Mouse (Mus musculus): Measurements from ENCODE around the gene Vwa5b1.

Gene Vwa5b1

DNA sequence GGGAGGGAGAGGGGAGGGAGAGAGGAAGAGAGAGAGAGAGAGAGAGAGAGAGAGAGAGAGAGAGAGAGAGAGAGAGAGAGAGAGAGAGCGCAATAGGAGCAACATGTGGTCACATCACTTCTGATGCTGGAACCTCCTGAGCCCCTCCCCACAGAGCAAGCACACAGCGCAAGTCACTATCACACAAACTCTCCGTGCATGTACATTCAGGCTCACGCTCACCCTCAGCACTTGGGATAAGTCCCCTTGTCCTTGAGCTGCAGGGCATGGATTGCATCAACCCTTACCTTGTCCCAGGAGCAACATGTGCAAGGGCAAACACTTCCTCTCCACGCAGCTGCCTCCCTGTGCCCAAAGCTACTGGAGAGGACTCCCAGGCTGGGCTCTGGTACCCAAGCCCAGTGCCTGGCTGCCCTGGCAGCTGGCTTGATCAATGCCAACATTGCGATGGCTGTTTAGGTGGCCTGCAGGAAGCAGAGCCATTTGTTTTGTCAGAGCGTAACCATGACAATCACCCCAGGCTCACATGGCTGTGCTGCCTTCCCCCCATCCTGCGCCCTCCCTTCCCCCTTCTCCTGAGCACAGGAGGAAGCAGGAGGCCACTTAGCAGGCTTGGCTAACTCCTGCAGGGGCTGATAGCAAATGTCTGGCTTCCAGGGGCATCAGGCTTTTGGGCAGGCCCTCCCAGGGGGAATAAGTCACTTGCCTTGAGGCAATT, at the start of gene Vwa5b1:
Gene Vwa5b1 (minus strand): TSS at position 457 of the 718 bp plus-strand sequence.
- DNase-seq = no peak

DNA sequence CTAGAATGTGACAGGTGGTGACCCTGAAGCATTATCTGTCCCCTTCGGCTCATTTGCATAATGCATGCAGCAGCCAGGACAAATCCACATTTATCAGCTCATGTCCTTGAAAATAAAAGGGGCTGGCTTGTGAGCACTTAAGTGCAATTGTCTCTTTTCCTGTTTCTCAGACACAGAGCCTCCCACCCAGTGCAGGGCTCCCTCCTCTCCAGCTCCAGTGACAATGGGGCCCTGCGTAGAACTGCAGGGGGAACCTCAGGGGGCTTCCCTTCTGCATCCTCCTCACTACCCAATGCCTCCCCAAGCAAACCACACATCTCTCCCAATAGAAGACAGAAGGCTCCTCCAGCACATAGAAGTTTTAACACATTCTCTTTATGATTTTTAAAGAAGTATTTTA, 47.1 kb upstream of the Vwa5b1 start:
- DNase-seq = no peak

DNA sequence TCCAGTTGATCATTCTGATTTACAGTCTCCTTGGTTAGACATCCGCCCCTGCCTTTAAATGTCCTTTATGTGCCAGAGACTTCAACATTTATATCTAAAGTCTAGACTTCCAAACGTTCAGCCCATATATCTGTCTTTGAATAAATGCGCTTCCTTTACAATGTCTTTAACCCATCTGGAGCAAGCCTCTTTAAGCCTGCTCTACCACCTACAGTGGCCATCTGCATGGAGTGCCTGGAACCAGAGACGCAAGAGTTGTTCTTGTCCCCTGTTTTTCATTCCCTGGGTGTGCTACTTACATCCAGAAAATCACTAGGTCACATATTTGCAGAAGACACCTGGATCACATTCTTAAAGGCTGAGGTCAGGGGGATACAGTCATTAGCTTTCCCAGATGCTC, 44.4 kb upstream of the Vwa5b1 start:
- no peak for DNase-seq

DNA sequence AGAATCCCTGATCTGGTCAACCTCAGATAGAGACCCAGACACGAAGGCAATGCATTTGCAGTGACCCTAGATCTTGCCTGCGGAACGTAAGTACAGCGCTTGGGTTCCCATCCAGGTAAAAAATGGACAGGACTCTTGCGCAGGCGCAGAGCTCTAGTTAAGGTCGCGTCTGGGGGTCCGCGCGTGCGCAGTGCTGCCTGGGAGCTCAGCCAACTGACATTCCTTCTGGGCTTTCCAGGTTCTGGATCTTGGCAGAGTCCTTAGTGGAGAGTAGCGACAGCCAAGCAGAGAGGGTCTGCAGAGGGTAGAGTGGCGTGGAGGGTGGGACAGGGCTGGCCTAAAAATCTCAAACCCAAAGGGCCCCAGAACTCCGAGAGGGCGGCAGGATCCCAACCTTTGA, 41.9 kb upstream of the Vwa5b1 start:
- peak; percentile 13 for DNase-seq

DNA sequence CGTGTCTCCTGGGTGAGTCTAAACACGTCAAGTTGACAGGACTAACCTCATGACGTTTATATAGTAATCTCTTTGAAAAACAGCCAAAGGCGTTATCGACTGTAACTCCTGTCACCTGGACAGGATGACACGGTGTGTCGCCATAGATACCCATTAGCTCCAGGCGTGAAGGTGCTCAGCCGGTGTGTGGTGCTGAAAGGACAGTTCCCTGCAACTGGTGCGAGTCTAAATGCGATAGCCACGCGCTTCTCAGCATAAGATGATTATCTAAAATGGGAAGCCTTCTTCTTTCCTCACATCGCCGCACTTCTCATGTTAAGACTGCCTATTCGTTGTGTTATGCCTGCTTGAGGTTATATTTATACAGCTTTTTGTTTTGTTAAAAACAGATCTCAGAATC, 40.8 kb upstream of the Vwa5b1 start:
- DNase-seq = peak; percentile 43

DNA sequence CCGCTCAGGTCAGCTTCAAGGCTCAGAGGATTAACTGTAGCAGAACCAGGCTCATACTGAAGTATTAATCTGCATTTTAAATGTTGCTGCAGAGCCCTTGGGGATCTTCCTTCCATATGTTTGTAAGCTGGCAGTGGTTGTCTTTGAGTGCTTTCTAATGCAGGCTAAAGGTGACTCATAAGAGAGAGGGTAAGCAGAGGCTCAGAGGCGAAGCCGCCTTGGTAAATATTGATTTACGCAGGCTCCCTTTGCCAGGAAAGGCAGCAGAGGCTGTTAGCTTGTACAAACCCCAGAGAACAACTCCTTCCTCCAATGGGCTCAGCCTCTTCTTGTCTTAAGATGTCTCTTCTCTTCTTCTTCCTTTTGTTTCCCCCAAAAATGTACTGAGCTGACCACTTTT, 36.5 kb upstream of the Vwa5b1 start:
- no peak for DNase-seq

DNA sequence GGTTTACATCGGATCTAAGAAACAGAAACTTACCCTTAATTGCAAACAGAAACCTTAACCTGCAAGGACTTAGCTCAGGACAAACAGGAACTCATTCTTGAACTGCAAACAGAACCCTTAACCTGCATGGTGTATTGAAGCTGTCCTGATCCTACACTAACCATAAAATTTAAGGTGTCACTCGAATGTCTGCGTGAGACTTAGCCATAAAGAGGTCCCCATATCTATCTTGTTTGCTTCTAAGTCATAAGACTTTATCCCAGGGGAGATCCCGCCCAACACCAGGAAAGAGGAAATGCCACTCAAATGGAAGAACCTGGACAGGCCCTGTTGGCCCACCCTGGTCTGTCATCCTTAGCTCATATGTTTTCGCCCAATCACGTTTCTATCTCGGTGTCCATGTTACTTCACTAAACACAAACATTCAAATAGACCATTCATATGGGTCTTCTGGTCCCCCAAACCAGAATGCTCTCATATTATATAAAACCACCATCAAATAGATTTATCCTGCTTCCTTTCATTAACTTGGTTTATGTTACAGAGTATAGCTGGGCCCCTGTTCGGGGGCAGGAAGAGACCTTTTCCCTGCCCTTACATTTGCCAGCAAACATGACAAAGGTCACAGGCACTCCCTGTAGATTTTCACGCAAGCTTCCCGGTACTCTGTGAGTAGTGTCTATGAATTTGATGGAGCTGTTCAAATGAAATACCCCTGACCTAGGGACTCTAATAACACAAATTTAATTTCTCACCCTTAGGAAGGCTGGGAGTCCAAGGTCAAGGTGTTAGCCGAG, 34.6 kb upstream of the Vwa5b1 start:
- DNase-seq = no peak

DNA sequence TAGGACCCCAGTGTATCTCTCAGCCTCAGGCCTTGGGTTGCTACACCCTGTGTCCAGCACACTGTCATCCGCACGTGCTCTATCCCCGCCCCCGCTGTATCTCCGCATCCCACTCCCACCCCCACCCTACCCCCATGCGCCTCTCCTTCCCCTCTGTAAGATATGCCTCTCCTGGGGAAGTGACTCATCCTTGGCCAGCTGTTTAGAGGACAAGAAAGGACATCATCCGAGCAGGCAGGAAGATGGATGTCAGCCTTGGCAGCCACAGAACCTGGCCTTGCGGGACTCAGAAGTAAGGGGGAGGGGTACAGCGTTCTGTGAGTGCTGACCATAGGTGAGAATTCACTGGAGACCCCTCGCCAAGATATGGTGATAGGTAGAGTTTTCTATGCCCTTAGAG, 30.8 kb upstream of the Vwa5b1 start:
- DNase-seq = no peak

DNA sequence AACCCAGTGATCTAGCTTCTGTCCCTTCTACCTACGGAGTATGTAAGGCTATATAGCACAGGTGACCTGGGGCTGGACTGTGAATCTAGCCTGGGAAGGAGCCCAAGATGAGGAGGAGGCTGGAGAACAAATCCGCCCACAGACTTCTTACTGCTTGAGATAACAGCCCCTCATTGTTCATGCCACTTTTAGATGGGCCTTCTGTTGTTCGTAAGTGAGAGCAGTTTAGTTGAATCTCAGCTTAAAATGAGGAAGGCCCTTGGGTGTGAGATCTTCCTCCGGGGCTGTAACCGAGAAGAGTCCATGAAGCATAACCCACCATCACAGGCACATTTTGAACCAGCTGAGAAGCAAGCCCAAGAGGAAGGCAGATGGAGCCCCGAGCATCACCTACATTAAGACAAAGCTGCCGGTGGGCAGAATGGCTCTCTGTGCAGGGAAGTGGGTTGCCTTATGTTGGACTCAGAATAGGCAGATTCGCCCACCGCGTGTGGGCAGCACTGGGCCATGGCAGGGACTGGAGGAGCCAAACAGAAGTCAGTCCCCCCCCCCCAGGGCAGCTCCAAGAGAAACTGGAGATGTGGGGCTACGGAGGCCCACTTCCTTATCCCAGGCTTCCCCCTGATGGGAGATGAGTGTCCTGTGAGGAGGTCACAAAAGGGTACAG, 24.4 kb upstream of the Vwa5b1 start:
- DNase-seq = no peak

DNA sequence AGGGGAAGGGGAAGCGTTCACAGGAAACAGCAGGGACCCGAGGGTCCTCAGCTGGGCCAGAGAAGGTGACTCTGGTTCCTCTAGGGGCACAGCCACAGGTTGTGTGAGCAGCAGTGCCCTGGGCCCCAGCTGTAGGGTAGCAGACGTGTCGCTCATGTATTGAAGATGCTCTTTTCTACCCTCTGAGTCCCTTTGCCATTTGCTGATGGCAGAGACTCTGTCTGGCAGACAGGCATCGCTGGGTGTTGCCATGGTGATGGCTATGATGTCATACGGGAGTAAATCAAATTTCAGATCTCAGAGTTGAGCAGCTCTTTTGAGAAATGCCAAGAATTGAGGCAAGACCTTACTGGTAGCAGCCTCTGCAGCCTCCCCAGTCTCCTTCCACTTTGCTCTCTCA, 17.4 kb upstream of the Vwa5b1 start:
- no peak for DNase-seq

DNA sequence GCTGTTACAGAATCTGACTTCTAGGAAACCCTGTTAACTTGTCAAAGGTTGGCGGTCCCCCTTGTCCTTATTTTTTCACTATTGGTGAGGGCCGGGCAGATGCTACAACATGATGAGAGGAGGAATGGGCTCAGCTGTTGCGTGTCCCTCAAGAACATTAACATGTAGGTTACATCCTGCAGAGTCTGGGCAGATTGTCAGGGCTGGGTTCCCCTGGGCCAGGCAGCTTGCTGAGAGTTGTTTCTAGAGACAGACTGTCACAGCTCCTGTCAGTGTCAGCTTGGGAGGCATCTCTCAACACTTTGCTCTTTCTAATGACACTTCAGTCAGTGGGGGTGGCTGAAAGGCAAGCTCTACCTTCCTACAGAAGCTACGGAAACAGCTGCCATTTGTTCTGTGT, 16.2 kb upstream of the Vwa5b1 start:
- DNase-seq = no peak

DNA sequence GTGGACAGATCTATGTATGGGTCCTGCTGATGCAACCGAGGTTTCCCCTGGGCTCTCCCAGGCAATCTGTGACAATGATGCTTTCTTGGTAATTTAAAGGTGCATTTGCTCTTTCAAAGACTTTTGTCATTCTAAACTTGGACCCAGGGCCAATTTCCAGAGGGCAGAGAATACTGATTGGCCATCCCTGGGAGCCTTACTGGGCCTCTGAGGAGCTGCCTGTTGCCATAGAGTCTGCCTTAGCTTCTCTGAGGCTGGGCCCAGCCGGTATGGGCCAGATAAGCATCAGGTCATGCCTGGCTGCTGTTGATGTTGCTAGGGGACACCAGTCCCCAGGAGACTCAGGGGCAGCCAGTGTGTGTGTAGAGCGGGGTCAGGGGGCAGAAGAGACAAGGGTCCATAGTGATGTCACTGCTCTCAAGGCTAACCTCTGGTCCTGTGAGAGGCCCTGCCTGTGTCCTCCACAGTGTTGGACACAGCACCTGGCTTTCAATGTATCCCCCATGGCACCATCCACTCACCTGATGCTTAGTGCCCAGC, 12.5 kb upstream of the Vwa5b1 start:
- no peak for DNase-seq

DNA sequence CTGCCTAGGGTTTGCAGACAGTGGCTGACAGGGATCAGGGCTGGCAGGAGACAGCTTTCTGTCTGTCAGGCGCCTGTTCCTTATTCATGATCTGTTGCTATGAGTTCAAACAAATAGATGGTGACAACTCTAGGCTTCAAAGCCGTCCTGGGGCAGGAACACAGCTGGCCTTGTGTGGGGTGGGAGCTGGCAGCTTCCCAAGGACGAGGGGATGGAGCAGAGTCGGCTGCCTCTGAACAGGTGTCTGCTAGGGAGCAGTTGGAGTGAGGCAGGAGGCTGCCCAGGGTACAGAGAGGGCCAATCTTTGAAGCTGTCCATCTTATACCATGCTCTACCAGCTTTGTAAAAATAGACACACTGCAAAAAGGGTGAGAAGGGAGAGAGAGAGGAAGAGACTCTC, 6.6 kb upstream of the Vwa5b1 start:
- DNase-seq = no peak

DNA sequence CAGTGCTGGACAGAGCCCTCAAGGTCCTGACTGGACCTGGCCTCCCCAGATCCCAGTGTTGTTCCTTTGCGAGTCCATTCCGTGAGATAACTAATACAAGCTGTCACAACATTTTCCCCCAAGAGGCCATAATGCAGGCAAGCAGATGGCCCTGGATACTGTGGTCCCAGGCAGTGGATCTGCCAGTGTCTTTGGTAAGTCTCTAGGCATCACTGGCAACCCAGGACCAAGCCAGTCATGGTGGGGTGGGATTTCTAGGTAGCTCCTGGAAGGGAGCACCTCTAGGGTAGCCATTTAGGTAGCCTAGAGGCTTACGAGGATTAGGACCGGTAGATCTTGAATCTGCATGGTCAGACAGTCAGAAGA, 445 bp upstream of the Vwa5b1 start:
- no peak for DNase-seq

DNA sequence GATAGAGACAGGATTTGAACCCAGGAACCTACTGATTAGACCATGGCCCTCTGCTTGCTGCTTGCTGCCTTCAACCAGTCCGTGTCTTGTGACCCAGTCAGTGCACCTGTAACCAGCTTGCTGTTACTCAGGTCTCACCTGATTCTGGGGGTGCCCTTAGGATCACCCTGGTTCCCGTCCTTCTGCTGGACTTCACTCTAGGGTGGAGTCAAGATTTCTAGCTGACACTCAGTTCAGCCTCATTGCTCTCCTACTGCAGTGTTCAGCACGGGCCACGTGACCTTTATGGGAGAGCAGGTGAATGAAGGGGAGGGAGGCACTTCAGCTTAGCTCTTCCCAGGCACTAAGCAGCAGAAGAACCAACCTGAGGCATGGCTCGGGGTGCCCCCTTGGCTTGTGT, 7.4 kb downstream of the Vwa5b1 start:
- no peak for DNase-seq

DNA sequence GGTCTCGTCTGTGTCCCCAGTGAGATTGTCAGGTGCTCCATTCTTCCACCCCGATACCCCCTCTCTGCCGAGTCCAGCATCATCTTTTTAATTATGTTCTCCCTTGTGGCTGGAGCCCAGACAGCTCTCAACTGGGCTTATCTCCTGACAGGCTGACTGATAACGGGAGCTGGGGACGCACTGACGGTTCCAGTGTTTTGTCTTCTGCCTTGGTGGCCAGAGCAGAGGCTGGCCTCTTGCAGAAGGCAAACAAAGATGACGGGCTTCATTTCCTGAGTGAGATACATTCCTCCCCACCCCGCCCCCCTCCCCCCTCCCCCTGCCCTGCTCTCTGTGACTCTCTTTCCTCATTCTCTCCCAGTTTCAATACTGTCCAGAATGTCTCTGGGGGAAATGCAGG, 21.2 kb downstream of the Vwa5b1 start:
- no peak for DNase-seq

DNA sequence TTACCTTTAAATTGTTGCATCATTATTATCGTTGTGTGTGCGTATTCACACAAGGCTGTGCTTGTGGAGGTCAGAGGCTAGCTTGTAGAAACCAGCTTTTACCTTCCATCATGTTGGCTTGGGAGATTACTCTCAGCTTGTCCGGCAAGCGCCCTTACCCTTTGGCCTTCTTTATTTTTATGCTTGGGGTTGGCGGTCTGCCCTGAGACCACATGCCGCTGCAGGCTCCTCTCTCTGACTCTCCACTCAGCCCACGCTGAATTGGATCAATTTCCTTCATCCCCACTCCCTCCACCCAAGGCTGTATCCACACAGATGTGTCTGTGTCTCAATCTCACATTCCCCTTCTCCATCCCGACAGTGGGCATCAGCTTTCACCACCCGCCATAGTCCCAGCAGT, 33.8 kb downstream of the Vwa5b1 start:
- DNase-seq = no peak

DNA sequence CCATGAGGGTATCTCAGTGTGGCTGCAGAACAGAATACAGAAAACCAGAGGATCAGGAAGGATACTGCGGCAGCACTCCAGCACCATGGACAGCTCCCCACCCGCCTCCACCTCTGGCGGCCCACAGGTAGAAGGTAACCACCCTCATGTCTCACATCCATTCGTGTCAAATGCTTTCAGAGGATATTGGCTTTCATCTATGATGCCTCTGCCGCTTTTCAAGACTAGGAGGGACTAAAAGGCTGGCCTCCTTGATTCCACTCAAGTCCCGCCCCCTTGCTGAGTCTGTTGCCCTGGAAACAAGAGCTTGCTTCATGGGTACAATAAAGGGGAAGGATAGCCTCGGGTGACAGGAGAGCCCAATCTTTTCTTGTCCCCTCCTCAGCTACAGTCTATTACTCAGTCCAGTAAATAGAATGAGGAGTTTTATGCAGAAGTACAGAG, 37.8 kb downstream of the Vwa5b1 start:
- peak; percentile 42 for DNase-seq

DNA sequence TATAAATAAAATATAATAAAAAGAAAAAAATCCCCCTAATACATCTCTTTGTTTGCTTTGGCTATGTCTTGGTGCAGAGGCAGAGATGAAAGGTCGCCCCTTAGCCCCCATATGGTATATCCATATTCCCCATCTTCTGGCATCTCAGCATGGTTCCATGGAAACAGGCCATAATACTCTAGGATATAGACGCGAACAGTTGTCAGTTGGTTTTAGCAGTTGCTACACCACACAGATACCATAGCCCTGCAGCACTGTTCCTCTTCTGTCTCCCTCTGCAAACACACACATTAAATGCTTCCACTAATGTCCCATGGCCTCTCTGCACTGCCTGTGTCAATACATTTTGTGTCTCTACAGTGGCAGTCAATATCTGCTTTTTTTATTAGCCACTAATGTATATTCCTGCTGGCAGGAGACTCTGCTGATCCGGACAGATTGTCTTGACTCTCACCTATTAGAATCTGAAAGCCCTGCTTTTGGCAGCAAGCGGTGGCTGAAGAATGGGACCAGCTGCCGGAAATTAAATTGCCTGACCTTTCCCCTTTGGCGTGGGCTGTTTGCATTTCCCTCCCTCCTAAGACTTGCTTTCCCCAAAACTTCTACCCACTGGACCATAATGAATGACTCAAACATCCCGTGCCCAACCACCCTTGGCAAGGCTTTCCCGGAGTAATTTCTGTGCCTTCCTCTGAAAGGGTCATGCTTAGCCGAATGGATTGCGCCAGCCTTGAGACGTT, 39.1 kb downstream of the Vwa5b1 start:
- DNase-seq = no peak

DNA sequence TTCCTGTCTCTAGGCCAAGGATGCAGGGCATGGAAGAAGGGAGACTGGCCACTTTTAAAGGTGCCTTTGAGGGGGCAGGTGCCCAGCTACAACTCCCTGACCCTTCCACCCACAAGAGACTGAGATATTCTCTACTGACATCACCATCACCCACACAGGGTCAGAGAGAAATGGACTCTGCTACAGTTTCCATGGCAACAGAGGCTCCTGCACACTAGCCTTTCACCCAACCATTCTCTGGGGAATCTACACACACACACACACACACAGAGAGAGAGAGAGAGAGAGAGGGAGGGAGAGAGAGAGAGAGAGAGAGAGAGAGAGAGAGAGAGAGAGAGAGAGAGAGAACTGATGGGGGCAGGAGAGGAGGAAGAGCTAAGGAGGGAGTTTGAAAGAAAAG, 50.7 kb downstream of the Vwa5b1 start:
- no peak for DNase-seq

DNA sequence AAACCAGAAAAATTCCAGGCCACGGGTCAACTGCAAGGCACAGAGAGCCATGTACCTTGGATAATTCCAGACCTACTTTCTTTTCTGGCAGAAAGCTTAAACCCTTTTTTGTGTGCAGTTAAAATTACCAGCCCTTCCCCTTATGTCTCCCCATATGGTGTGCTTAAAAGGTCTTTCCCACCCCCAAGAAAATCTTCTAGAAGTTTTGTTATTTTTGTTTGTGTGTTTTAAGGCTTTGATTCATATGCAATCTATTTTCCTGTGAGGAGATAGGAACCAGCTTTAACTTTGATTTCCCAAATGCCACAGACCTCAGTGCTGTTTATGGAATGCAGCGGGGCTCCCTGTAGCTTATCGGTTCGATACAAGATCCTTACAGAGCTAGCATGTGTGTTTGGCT, 53.2 kb downstream of the Vwa5b1 start:
- DNase-seq = no peak

DNA sequence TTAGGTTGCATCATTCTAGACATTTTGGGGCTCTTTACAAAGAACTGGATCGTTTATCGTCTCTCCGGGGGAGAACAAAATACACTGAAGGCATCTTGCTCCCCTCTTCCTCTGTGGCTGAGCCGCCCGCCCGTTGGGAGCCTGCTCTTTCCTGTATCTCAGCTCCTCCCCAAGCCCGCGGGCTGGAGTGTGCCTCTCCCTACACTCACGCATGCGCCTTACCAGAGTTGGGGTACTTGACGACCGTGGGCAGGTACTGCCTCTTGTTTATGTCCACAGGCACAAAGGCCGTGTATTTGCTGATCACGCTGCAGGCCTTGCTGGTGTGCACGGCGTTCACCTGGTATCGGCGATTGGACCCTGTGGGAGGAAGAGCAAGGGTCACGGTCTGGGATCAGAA, 57.3 kb downstream of the Vwa5b1 start:
- DNase-seq = no peak

DNA sequence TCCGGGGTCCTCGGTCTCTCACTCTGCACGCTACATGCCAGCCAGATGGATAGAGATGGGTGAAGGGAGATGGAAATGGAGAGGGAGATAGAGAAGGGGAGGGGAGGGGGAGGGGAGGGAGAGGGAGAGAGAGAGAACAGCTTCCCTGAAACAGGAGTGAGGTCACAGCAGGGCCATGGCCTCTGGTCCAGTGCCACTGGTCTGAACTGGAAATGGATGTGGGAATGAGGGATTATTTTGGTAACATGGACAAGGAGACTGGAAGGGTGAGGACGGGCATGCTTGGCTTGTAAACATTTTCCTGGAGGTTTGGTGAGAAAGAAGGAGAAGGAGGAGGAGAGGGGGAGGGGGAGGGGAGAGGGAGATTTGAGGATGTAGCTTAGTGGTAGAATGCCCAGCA, 59.0 kb downstream of the Vwa5b1 start:
- DNase-seq = no peak
